Mouse (Mus musculus) adrenal gland, postnatal 14 days (tissue): ENCODE results near the gene Zfp36l1. TPM values are rescaled to one million over a fixed set of nuclear protein-coding genes. Genes with fewer than 3 reads are reported as not detected.
A peak's percentile ranks its signal among the peaks of the same experiment; 100 is the strongest.

Source experiments
- DNase-seq: peaks from one replicate; pipeline ENCODE4 v3.0.0; 2021; ENCODE audit warnings: mixed read lengths
- total RNA-seq: library from RNA; stranded (reverse); gene quantifications from 2 replicates; pipeline ENCODE4 v1.2.3, GENCODE M21; 2021

The Zfp36l1 gene
- total RNA-seq, 1 experiment from 2014 or later = 204 TPM

GRCm38 (mm10) chr12:80131359-80132249 is 18.8 kb upstream of the Zfp36l1 start:
- no peak for DNase-seq

GRCm38 (mm10) chr12:80130558-80131358 is 17.9 kb upstream of the Zfp36l1 start:
- peak; percentile 75 for DNase-seq

GRCm38 (mm10) chr12:80129531-80129930 is 16.7 kb upstream of the Zfp36l1 start:
- DNase-seq = peak; percentile 52

GRCm38 (mm10) chr12:80127191-80127762 is 14.5 kb upstream of the Zfp36l1 start:
- peak; percentile 53 for DNase-seq

GRCm38 (mm10) chr12:80125316-80125715 is 12.5 kb upstream of the Zfp36l1 start:
- no peak for DNase-seq

GRCm38 (mm10) chr12:80124756-80125155 is 11.9 kb upstream of the Zfp36l1 start:
- no peak for DNase-seq

GRCm38 (mm10) chr12:80124211-80124610 is 11.4 kb upstream of the Zfp36l1 start:
- no peak for DNase-seq

- peak; percentile 28 for DNase-seq
These were observed 10.5 kb upstream of the Zfp36l1 start for GRCm38 (mm10) chr12:80123227-80123803.

GRCm38 (mm10) chr12:80121438-80121837 is 8.6 kb upstream of the Zfp36l1 start:
- no peak for DNase-seq

- DNase-seq = no peak
These were observed 5.8 kb upstream of the Zfp36l1 start for GRCm38 (mm10) chr12:80118588-80118987.

GRCm38 (mm10) chr12:80116206-80117112 is 3.6 kb upstream of the Zfp36l1 start:
- DNase-seq = peak; percentile 23

GRCm38 (mm10) chr12:80115863-80116194 is 3.0 kb upstream of the Zfp36l1 start:
- DNase-seq = no peak

- peak; percentile 92 for DNase-seq
These were observed 2.5 kb upstream of the Zfp36l1 start for GRCm38 (mm10) chr12:80115142-80115862.

- no peak for DNase-seq
These were observed 2.0 kb upstream of the Zfp36l1 start for GRCm38 (mm10) chr12:80114892-80115141.

- DNase-seq = peak; percentile 91
These were observed 1.4 kb upstream of the Zfp36l1 start for GRCm38 (mm10) chr12:80114031-80114891.

- DNase-seq = peak; percentile 69
These were observed 791 bp upstream of the Zfp36l1 start for GRCm38 (mm10) chr12:80113586-80114021.

- DNase-seq = no peak
These were observed 647 bp downstream of the Zfp36l1 start for GRCm38 (mm10) chr12:80112071-80112660.

GRCm38 (mm10) chr12:80111131-80112070 is 1.4 kb downstream of the Zfp36l1 start:
- peak; percentile 67 for DNase-seq

GRCm38 (mm10) chr12:80110546-80110870 is 2.3 kb downstream of the Zfp36l1 start:
- DNase-seq = peak; percentile 48
